Mouse (Mus musculus) bone marrow, adult 2 months (tissue): ENCODE measurements around the gene 2810408A11Rik.

Experiments
- CTCF ChIP-seq: fragments of 200-500 bp; IDR thresholded peaks from 2 replicates; pipeline ENCODE4 v1.5.1; 2011; ENCODE audit warnings: low read length, control low read depth; ENCODE audit not compliant: control insufficient read depth, insufficient read depth
- POLR2A ChIP-seq: fragments of 200-500 bp; IDR thresholded peaks from 2 replicates; pipeline ENCODE4 v1.6.1; 2011; ENCODE audit warnings: low read depth, mild to moderate bottlenecking, control low read depth, low read length, borderline replicate concordance; ENCODE audit not compliant: control insufficient read depth

GRCm38 (mm10) chr11:69931769-69932168, 31.0 kb upstream of the 2810408A11Rik start:
- TF ChIP-seq POLR2A, result no peak
- no peak for TF ChIP-seq CTCF
